Mouse (Mus musculus) G1E (cell line): ENCODE data around the gene Gm49383.

Experiments
- CTCF ChIP-seq: IDR thresholded peaks from 2 replicates; pipeline ENCODE4 v1.5.1; 2012; ENCODE audit warnings: low read depth, low read length, inconsistent platforms, mixed read lengths
- TAL1 ChIP-seq: conservative IDR thresholded peaks from 2 replicates; pipeline ENCODE4 v1.6.1; 2012; ENCODE audit warnings: low read depth, low read length, inconsistent platforms, mixed read lengths

DNA sequence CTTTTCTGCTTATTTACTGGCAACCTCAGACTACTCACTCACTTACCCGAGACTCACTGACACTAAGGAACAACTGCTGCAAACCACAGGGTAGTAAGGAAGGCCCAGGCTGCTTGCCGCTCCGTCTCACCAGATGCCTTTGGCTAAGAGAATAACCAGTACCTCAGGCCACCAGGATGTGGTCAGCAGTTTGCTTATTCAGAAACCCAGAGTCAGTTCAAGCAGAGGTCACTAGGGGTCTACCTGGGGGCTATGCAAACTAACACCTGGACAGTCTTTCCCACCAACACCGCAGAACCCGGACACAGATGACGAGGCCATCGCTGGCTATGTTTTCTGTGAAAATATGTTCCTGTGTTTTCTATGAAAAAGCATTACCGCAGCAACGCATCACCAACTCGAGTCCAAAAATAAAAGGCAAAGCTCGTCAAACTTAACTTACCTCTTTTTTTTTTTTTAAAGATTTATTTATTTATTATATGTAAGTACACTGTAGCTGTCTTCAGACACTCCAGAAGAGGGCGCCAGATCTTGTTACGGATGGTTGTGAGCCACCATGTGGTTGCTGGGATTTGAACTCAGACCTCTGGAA, 16.4 kb upstream of the Gm49383 start:
- TF ChIP-seq CTCF (no peak), TAL1 (no peak)
